Mouse (Mus musculus): ENCODE measurements around the gene Rnf115. TPM values are rescaled to one million over a fixed set of nuclear protein-coding genes. Genes with fewer than 3 reads are reported as not detected.

Gene Rnf115
- polyA plus RNA-seq, 1 experiment from 2014 or later, result 44.6 TPM

GRCm38 (mm10) chr3:96772949-96773348 is 45.5 kb downstream of the Rnf115 start:
- no peak overlapping the region for H3K9ac ChIP-seq (ENCODE audit: low read length)
- no peak overlapping the region for H3K27ac ChIP-seq (ENCODE audit: low read depth)
- H3K9me3 ChIP-seq (ENCODE audit: control insufficient read depth, low read length), result no peaks in the 10 kb centered on the region
- no peaks in the 10 kb centered on the region for H3K4me1 ChIP-seq (replicated peaks; ENCODE audit: control insufficient read depth, insufficient read depth, low read length)
- ATAC-seq (replicated peaks; ENCODE audit: low FRiP score, low TSS enrichment, low read depth) (no peak), DNase-seq (ENCODE audit: low spot score) (no peak)
- WGBS, result 50% methylated on average over 1 of the region's 1 CpGs
- H3K4me2 ChIP-seq (ENCODE audit: low read length), result no peak overlapping the region
- no peak overlapping the region for H3K4me3 ChIP-seq (ENCODE audit: low read depth, low read length)
- peaks cover 11% of the 10 kb centered on the region; the same call in 1 of the 2 replicates for H3K36me3 ChIP-seq (ENCODE audit: control insufficient read depth, insufficient read depth, low read length)
- H3K27me3 ChIP-seq (replicated peaks; ENCODE audit: control insufficient read depth, insufficient read depth, low read length), result no peaks in the 10 kb centered on the region

GRCm38 (mm10) chr3:96777120-96777519 is 49.7 kb downstream of the Rnf115 start:
- H3K4me1 ChIP-seq (replicated peaks; ENCODE audit: control insufficient read depth, insufficient read depth, low read length), result no peaks in the 10 kb centered on the region
- no peak overlapping the region for H3K4me2 ChIP-seq (ENCODE audit: low read length)
- ATAC-seq (replicated peaks; ENCODE audit: low FRiP score, low TSS enrichment, low read depth) (no peak), DNase-seq (ENCODE audit: low spot score) (no peak)
- H3K27ac ChIP-seq (ENCODE audit: low read depth), result no peak overlapping the region
- no peak overlapping the region for H3K9ac ChIP-seq (ENCODE audit: low read length)
- H3K36me3 ChIP-seq (ENCODE audit: control insufficient read depth, insufficient read depth, low read length), result peaks cover 11% of the 10 kb centered on the region; the same call in 1 of the 2 replicates
- no peaks in the 10 kb centered on the region for H3K27me3 ChIP-seq (replicated peaks; ENCODE audit: control insufficient read depth, insufficient read depth, low read length)
- H3K4me3 ChIP-seq (ENCODE audit: low read depth, low read length), result no peak overlapping the region
- no peaks in the 10 kb centered on the region for H3K9me3 ChIP-seq (ENCODE audit: control insufficient read depth, low read length)
- 53% methylated on average over 3 of the region's 3 CpGs for whole genome bisulfite sequencing

GRCm38 (mm10) chr3:96782236-96782635 is 54.8 kb downstream of the Rnf115 start:
- Histone ChIP-seq H3K9ac (ENCODE audit: low read length) (no peak overlapping the region), H3K27me3 (replicated peaks; ENCODE audit: control insufficient read depth, insufficient read depth, low read length) (no peaks in the 10 kb centered on the region), H3K27ac (ENCODE audit: low read depth) (no peak overlapping the region), H3K4me2 (ENCODE audit: low read length) (no peak overlapping the region), H3K4me1 (replicated peaks; ENCODE audit: control insufficient read depth, insufficient read depth, low read length) (no peaks in the 10 kb centered on the region), H3K9me3 (ENCODE audit: control insufficient read depth, low read length) (no peaks in the 10 kb centered on the region), H3K4me3 (ENCODE audit: low read depth, low read length) (no peak overlapping the region), H3K36me3 (ENCODE audit: control insufficient read depth, insufficient read depth, low read length) (peaks cover 28% of the 10 kb centered on the region)
- ATAC-seq (replicated peaks; ENCODE audit: low FRiP score, low TSS enrichment, low read depth) (no peak), DNase-seq (ENCODE audit: low spot score) (no peak)
- 56% methylated on average over 8 of the region's 8 CpGs for WGBS

GRCm38 (mm10) chr3:96787784-96788183 is 60.3 kb downstream of the Rnf115 start:
- Histone ChIP-seq H3K27ac (ENCODE audit: low read depth) (no peak overlapping the region), H3K4me3 (ENCODE audit: low read depth, low read length) (no peak overlapping the region), H3K4me1 (replicated peaks; ENCODE audit: control insufficient read depth, insufficient read depth, low read length) (no peaks in the 10 kb centered on the region), H3K4me2 (ENCODE audit: low read length) (no peak overlapping the region), H3K27me3 (replicated peaks; ENCODE audit: control insufficient read depth, insufficient read depth, low read length) (no peaks in the 10 kb centered on the region), H3K36me3 (ENCODE audit: control insufficient read depth, insufficient read depth, low read length) (peaks cover 48% of the 10 kb centered on the region), H3K9me3 (ENCODE audit: control insufficient read depth, low read length) (no peaks in the 10 kb centered on the region), H3K9ac (ENCODE audit: low read length) (no peak overlapping the region)
- DNase-seq (ENCODE audit: low spot score), result no peak
- ATAC-seq (replicated peaks; ENCODE audit: low FRiP score, low TSS enrichment, low read depth), result no peak
- 100% methylated on average over 1 of the region's 1 CpGs for WGBS

- DNase-seq (ENCODE audit: low spot score) (no peak), ATAC-seq (replicated peaks; ENCODE audit: low FRiP score, low TSS enrichment, low read depth) (no peak)
- Histone ChIP-seq H3K27me3 (replicated peaks; ENCODE audit: control insufficient read depth, insufficient read depth, low read length) (no peaks in the 10 kb centered on the region), H3K4me3 (ENCODE audit: low read depth, low read length) (no peak overlapping the region), H3K4me2 (ENCODE audit: low read length) (no peak overlapping the region), H3K36me3 (ENCODE audit: control insufficient read depth, insufficient read depth, low read length) (peaks cover 48% of the 10 kb centered on the region), H3K9me3 (ENCODE audit: control insufficient read depth, low read length) (no peaks in the 10 kb centered on the region), H3K9ac (ENCODE audit: low read length) (no peak overlapping the region), H3K4me1 (replicated peaks; ENCODE audit: control insufficient read depth, insufficient read depth, low read length) (no peaks in the 10 kb centered on the region), H3K27ac (ENCODE audit: low read depth) (no peak overlapping the region)
- whole genome bisulfite sequencing, result 86% methylated on average over 8 of the region's 8 CpGs
These were observed 61.0 kb downstream of the Rnf115 start for GRCm38 (mm10) chr3:96788506-96788905.

- H3K36me3 ChIP-seq (ENCODE audit: control insufficient read depth, insufficient read depth, low read length), result no peaks in the 10 kb centered on the region; the same call in 1 of the 2 replicates
- DNase-seq (ENCODE audit: low spot score), result no peak
- no peak overlapping the region for H3K9ac ChIP-seq (ENCODE audit: low read length)
- no peaks in the 10 kb centered on the region for H3K4me1 ChIP-seq (replicated peaks; ENCODE audit: control insufficient read depth, insufficient read depth, low read length)
- H3K4me3 ChIP-seq (ENCODE audit: low read depth, low read length), result no peak overlapping the region
- H3K27ac ChIP-seq (ENCODE audit: low read depth), result no peak overlapping the region
- H3K27me3 ChIP-seq (replicated peaks; ENCODE audit: control insufficient read depth, insufficient read depth, low read length), result no peaks in the 10 kb centered on the region
- ATAC-seq (replicated peaks; ENCODE audit: low FRiP score, low TSS enrichment, low read depth), result no peak
- no peaks in the 10 kb centered on the region for H3K9me3 ChIP-seq (ENCODE audit: control insufficient read depth, low read length)
- WGBS, result 60% methylated on average over 11 of the region's 11 CpGs
- H3K4me2 ChIP-seq (ENCODE audit: low read length), result no peak overlapping the region
These were observed 72.8 kb downstream of the Rnf115 start for GRCm38 (mm10) chr3:96800254-96800653.

GRCm38 (mm10) chr3:96802214-96802613 is 74.8 kb downstream of the Rnf115 start:
- H3K27me3 ChIP-seq (replicated peaks; ENCODE audit: control insufficient read depth, insufficient read depth, low read length), result no peaks in the 10 kb centered on the region
- DNase-seq (ENCODE audit: low spot score) (no peak), ATAC-seq (replicated peaks; ENCODE audit: low FRiP score, low TSS enrichment, low read depth) (no peak)
- H3K36me3 ChIP-seq (ENCODE audit: control insufficient read depth, insufficient read depth, low read length), result no peaks in the 10 kb centered on the region
- no peaks in the 10 kb centered on the region for H3K4me1 ChIP-seq (replicated peaks; ENCODE audit: control insufficient read depth, insufficient read depth, low read length)
- no peak overlapping the region for H3K4me2 ChIP-seq (ENCODE audit: low read length)
- 48% methylated on average over 1 of the region's 1 CpGs for WGBS
- no peak overlapping the region for H3K27ac ChIP-seq (ENCODE audit: low read depth)
- no peak overlapping the region for H3K9ac ChIP-seq (ENCODE audit: low read length)
- no peaks in the 10 kb centered on the region for H3K9me3 ChIP-seq (ENCODE audit: control insufficient read depth, low read length)
- H3K4me3 ChIP-seq (ENCODE audit: low read depth, low read length), result no peak overlapping the region

GRCm38 (mm10) chr3:96808136-96808535 is 80.7 kb downstream of the Rnf115 start:
- DNase-seq (ENCODE audit: low spot score) (no peak), ATAC-seq (replicated peaks; ENCODE audit: low FRiP score, low TSS enrichment, low read depth) (no peak)
- peaks cover 5% of the 10 kb centered on the region; the same call in 1 of the 2 replicates for H3K4me1 ChIP-seq (replicated peaks; ENCODE audit: control insufficient read depth, insufficient read depth, low read length)
- H3K36me3 ChIP-seq (ENCODE audit: control insufficient read depth, insufficient read depth, low read length), result no peaks in the 10 kb centered on the region
- no peak overlapping the region for H3K9ac ChIP-seq (ENCODE audit: low read length)
- H3K27ac ChIP-seq (ENCODE audit: low read depth), result no peak overlapping the region
- no peak overlapping the region for H3K4me3 ChIP-seq (ENCODE audit: low read depth, low read length)
- WGBS, result 73% methylated on average over 3 of the region's 3 CpGs
- no peaks in the 10 kb centered on the region for H3K9me3 ChIP-seq (ENCODE audit: control insufficient read depth, low read length)
- no peak overlapping the region for H3K4me2 ChIP-seq (ENCODE audit: low read length)
- no peaks in the 10 kb centered on the region for H3K27me3 ChIP-seq (replicated peaks; ENCODE audit: control insufficient read depth, insufficient read depth, low read length)

- Histone ChIP-seq H3K27me3 (replicated peaks; ENCODE audit: control insufficient read depth, insufficient read depth, low read length) (no peaks in the 10 kb centered on the region), H3K9ac (ENCODE audit: low read length) (no peak overlapping the region), H3K27ac (ENCODE audit: low read depth) (no peak overlapping the region), H3K36me3 (ENCODE audit: control insufficient read depth, insufficient read depth, low read length) (no peaks in the 10 kb centered on the region), H3K9me3 (ENCODE audit: control insufficient read depth, low read length) (no peaks in the 10 kb centered on the region), H3K4me1 (replicated peaks; ENCODE audit: control insufficient read depth, insufficient read depth, low read length) (peaks cover 10% of the 10 kb centered on the region; the same call in 1 of the 2 replicates), H3K4me3 (ENCODE audit: low read depth, low read length) (no peak overlapping the region), H3K4me2 (ENCODE audit: low read length) (no peak overlapping the region)
- no peak for ATAC-seq (replicated peaks; ENCODE audit: low FRiP score, low TSS enrichment, low read depth)
- DNase-seq (ENCODE audit: low spot score), result no peak
- WGBS, result 69% methylated on average over 3 of the region's 3 CpGs
These were observed 81.2 kb downstream of the Rnf115 start for GRCm38 (mm10) chr3:96808651-96809050.
